Mouse (Mus musculus): ENCODE measurements at regions not wholly inside any gene's neighbourhood (a gene's known extent, or its start where the extent isn't known, plus 50 kb on each side); places are given as distances from the start of the nearest gene placed in this dataset.

DNA sequence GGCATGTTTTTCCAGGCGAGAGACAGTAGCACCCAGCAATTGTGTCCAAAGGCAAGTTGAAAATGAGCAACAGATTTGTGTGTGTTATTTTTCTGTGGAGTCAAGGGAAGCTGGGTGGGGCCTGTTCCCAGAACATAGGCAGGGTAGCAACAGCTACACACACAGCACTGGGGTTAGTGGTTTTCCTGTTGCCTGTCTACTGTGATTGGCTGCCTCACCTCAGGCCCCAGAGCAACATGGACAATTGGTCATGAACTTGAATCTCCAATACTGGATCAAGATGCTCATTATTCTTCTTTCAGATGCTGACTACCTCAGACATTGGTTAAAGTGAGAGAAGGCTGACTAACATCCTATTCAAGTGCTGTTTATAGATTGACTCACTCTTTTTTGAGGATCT is 188.9 kb downstream of the Gm5426 start:
- no peak for TF ChIP-seq CTCF (IDR thresholded peaks at IDR 0.05; ENCODE audit: low read depth, low read length)
- no peak for TF ChIP-seq TAL1 (conservative IDR thresholded peaks at IDR 0.05; ENCODE audit: low read depth, low read length)
